Mouse (Mus musculus) forebrain, embryonic 16.5 days (tissue): Measurements from ENCODE around the gene Fam198a. TPM values are rescaled to one million over a fixed set of nuclear protein-coding genes. Genes with fewer than 3 reads are reported as not detected.

Source experiments
- ATAC-seq: fragments of 200-750 bp; cut with Nextera tagmentation; 2 replicates; pipeline ENCODE4 v1.8.0; 2017; ENCODE audit warnings: mild to moderate bottlenecking, moderate library complexity
- H3K27ac ChIP-seq: fragments of 300-500 bp; sonication (generic); 2 replicates; pipeline ENCODE4 v1.5.1; 2014; ENCODE audit warnings: low read length, control low read depth
- H3K27me3 ChIP-seq: fragments of 300-500 bp; sonication (generic); replicated peaks from 2 replicates; pipeline ENCODE4 v1.6.1; 2014; ENCODE audit warnings: low read length; ENCODE audit not compliant: control insufficient read depth, insufficient read depth
- H3K36me3 ChIP-seq: fragments of 300-500 bp; sonication (generic); 2 replicates; pipeline ENCODE4 v1.6.1; 2014; ENCODE audit not compliant: control insufficient read depth, insufficient read depth
- H3K4me1 ChIP-seq: fragments of 300-500 bp; sonication (generic); replicated peaks from 2 replicates; pipeline ENCODE4 v1.6.1; 2014; ENCODE audit warnings: low read length; ENCODE audit not compliant: control insufficient read depth, insufficient read depth
- H3K4me2 ChIP-seq: fragments of 300-500 bp; sonication (generic); 2 replicates; pipeline ENCODE4 v1.6.1; 2014; ENCODE audit warnings: mild to moderate bottlenecking, low read length, control low read depth
- H3K4me3 ChIP-seq: fragments of 300-500 bp; sonication (generic); replicated peaks from 2 replicates; pipeline ENCODE4 v1.5.1; 2014; ENCODE audit warnings: mild to moderate bottlenecking, low read length, control low read depth
- H3K9ac ChIP-seq: fragments of 300-500 bp; sonication (generic); replicated peaks from 2 replicates; pipeline ENCODE4 v1.6.1; 2014; ENCODE audit warnings: low read depth, low read length, control low read depth
- H3K9me3 ChIP-seq: fragments of 300-500 bp; sonication (generic); 2 replicates; pipeline ENCODE4 v1.6.1; 2016; ENCODE audit warnings: low read length; ENCODE audit not compliant: control insufficient read depth
- WGBS: fragments of 180-500 bp; shearing (Covaris S2); extraction: QIAGEN DNeasy Blood & Tissue Kit; methylation state at CpG from one replicate; pipeline ENCODE4 v1.1.7; 2014; 5-methylcytosine and 5-hydroxymethylcytosine counted together
- polyA plus RNA-seq: library from polyadenylated mRNA; unstranded; fragments of >200 nt; fragmentation: Nextera tagmentation; extraction: Ambion mirVana; gene quantifications from 2 replicates; pipeline ENCODE4 v1.2.1, GENCODE M21; 2015

The Fam198a gene
- polyA plus RNA-seq, 1 experiment from 2014 or later, result 1.8 TPM

DNA sequence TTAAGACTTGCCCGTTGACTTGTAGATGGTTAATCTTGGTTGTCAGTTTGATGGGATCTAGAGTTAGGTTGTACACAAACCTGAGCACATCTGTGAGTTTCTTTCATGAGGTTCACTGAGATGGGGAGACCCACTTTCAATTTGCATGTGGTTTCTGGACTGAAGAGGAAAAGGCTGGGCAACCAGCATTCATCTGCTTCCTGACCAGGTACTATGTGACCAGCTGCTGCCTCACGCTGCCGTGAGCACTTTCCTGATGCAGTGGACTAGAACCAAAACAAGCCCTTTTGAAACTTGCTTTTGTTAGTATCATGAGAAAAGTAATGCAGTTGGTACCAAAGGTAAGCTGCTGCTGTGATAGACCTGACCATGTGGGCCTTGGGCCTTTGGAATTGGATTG lies 7.8 kb upstream of the Fam198a start:
- H3K4me3 ChIP-seq, result no peak overlapping the region
- no peaks in the 10 kb centered on the region for H3K4me1 ChIP-seq
- no peak for ATAC-seq
- 92% methylated on average over 3 of the region's 3 CpGs for WGBS
- H3K36me3 ChIP-seq, result no peaks in the 10 kb centered on the region
- no peak overlapping the region for H3K4me2 ChIP-seq
- no peaks in the 10 kb centered on the region for H3K9me3 ChIP-seq
- H3K27ac ChIP-seq, result no peak overlapping the region
- H3K27me3 ChIP-seq, result no peaks in the 10 kb centered on the region
- H3K9ac ChIP-seq, result no peak overlapping the region

DNA sequence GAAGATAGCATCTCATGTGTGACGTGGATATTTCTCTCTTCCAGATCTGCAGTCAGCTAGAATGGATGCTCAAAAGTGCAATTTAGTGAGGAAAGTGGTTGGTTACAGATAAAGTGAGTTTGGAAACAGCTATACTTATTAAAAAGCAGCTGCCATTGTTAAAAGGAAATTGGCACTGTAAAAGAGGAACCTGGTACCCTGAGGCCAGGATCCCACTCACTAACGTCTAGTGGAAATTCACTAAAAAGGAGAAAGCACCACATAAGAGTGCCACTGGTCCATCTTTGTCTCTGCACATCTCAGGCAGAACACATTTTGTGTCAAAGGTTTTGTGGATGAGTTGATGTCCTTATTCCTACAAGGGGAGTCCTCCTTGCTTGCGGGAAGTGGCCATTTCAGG lies 7.2 kb upstream of the Fam198a start:
- Histone ChIP-seq H3K9me3 (no peaks in the 10 kb centered on the region), H3K9ac (no peak overlapping the region), H3K4me2 (no peak overlapping the region), H3K36me3 (no peaks in the 10 kb centered on the region), H3K27me3 (no peaks in the 10 kb centered on the region), H3K4me1 (no peaks in the 10 kb centered on the region), H3K27ac (no peak overlapping the region), H3K4me3 (no peak overlapping the region)
- WGBS, result 82% methylated on average over 3 of the region's 3 CpGs
- no peak for ATAC-seq

DNA sequence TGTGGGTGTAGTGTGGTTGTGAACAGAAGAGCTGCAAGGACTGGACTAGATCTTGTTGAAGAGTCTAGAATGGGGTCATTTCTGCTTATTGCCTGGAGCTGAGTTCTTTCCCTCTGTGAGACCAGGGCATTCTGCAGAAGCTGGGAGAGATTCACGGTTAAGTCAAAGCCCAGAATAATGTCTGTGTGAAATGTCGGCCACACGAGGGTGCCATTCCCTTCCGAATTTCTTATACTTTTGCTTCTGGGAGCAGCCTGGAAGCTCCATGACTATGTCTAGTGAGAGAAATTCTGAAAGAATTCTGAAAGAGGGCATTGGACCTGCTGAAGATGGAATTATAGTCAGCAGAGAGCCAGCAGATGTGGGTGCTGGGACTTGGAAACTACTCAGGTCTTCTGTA lies 3.0 kb upstream of the Fam198a start:
- H3K4me1 ChIP-seq, result peaks cover 11% of the 10 kb centered on the region
- H3K9me3 ChIP-seq, result no peaks in the 10 kb centered on the region
- H3K27me3 ChIP-seq, result no peaks in the 10 kb centered on the region
- no peak overlapping the region for H3K4me3 ChIP-seq
- H3K4me2 ChIP-seq, result no peak overlapping the region
- WGBS, result 5% methylated on average over 4 of the region's 4 CpGs
- no peak overlapping the region for H3K9ac ChIP-seq
- ATAC-seq, result no peak
- no peaks in the 10 kb centered on the region for H3K36me3 ChIP-seq
- H3K27ac ChIP-seq, result no peak overlapping the region

DNA sequence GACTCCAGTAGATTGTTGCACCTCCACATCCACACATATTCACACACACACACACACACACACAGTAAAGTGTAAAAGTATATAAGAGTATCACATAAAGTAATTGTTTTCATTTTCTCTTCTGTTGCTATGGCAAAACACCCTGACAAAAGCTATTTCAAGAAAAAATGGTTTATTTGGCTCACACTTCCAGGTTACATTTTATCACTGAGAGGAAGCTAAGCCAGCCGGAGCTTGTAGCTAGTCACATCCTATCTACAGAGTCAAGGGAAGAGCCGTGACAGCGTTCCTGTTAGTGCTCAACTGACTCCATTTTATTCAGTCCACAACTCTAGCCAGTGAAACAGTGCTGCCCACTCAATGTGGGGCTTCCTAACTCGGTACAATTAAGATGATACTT lies 2.4 kb upstream of the Fam198a start:
- no peak for ATAC-seq
- Histone ChIP-seq H3K9ac (no peak overlapping the region), H3K27ac (no peak overlapping the region), H3K9me3 (no peaks in the 10 kb centered on the region), H3K36me3 (no peaks in the 10 kb centered on the region), H3K4me1 (peaks cover 11% of the 10 kb centered on the region), H3K4me3 (no peak overlapping the region), H3K4me2 (no peak overlapping the region), H3K27me3 (no peaks in the 10 kb centered on the region)
- WGBS, result 81% methylated on average over 4 of the region's 4 CpGs

DNA sequence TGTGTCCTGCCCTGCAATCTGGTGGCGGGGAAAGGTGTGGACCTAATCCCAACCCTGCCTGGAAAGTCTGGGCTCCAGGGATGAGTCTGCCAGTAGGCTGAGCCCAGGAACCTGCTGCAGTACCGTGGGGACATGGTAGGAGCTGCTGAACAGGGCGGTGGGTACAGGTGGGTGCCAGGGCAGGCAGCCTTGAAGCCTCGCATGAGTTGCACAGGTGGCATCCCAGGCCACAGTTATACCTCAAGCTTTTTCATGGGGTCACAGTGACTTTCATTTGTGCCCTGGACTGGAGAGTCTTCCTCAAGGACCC lies 281 bp downstream of the Fam198a start:
- Histone ChIP-seq H3K27ac (no peak overlapping the region), H3K27me3 (no peaks in the 10 kb centered on the region), H3K9ac (peak overlapping the region; percentile 35; the same call in 1 of the 2 replicates), H3K4me1 (peaks cover 11% of the 10 kb centered on the region), H3K4me3 (peak overlapping the region; percentile 21; the same call in 1 of the 2 replicates), H3K9me3 (no peaks in the 10 kb centered on the region), H3K4me2 (peak overlapping the region; percentile 47), H3K36me3 (no peaks in the 10 kb centered on the region)
- ATAC-seq, result no peak; the same call in 1 of the 2 replicates
- WGBS, result 21% methylated on average over 4 of the region's 4 CpGs

DNA sequence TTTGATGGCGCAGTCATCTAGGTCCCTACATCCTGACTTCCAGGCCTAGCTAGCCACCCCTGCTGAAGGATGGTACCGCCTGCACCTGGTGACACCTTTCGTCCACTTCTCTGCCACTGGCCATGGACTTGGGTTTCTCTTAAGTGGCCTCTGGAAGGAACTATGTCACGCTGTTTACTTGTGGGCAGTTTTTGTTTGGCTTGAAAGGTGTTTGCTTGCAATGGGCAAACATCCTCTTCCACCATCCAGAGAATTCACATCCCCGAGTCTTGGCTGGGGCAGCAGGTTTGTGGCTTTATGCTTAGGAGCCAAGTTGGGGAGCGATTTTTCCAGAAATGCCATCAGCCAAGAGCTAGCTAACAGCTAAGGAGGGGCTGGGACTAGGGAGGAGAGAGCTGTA lies 1.8 kb downstream of the Fam198a start:
- Histone ChIP-seq H3K27me3 (no peaks in the 10 kb centered on the region), H3K36me3 (no peaks in the 10 kb centered on the region), H3K4me2 (no peak overlapping the region), H3K9me3 (no peaks in the 10 kb centered on the region), H3K27ac (no peak overlapping the region), H3K4me3 (no peak overlapping the region), H3K4me1 (peaks cover 11% of the 10 kb centered on the region), H3K9ac (no peak overlapping the region)
- ATAC-seq, result no peak
- WGBS, result 87% methylated on average over 6 of the region's 6 CpGs

DNA sequence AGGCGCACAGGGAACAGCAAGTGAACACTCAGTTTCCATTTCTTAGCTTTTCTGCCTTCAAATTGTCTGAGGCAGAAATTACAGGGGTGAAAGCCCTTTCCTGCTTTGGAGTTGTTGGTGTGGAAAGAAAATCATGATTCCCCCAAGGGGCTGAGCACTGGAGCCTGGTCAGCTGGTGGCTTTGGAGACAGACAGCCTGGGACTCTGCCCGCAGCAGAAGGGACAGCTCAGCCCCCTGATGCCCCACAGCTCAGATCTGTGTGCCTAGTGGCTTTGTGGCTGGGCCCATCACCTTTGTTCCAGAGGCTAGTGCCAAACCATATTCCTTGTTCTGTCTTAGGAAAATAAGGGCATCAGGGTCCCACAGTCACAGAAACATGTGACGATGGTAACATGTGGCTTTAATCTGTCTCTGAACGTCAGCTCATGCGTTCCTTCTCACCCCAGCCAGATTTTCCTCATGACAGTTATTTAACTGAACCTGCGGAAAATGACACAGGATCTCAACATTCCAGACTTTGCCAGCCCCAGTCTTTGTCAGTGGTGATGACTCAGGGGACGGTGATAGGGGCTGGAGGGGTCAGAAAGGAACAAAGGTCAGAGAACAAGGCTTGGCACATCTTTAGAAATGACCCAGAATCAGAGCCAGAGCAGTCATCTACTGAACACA lies 9.3 kb downstream of the Fam198a start:
- no peaks in the 10 kb centered on the region for H3K27me3 ChIP-seq
- no peak overlapping the region for H3K4me3 ChIP-seq
- no peaks in the 10 kb centered on the region for H3K4me1 ChIP-seq
- ATAC-seq, result no peak
- H3K4me2 ChIP-seq, result no peak overlapping the region
- no peaks in the 10 kb centered on the region for H3K36me3 ChIP-seq
- H3K27ac ChIP-seq, result no peak overlapping the region
- no peak overlapping the region for H3K9ac ChIP-seq
- no peaks in the 10 kb centered on the region for H3K9me3 ChIP-seq
- WGBS, result 61% methylated on average over 7 of the region's 7 CpGs

DNA sequence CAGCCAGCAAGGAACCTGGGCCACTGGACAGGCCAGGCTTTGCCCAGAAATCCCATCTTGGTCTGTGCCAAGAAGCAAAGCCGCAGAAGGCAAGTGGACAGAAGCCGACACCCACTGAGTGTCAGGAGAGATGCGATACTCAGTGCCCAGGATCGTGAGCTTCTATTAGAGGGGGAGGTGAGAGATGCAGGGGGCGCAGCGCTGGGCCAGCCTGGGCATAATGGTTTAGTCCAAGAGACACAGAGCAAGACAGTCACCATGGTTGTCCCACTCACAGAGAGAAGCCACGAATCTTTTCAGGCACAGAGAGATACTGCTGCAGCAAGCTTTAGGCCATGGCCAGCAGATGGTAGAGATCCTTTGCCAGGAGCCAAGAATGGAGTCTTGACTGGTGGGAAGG lies 14.2 kb downstream of the Fam198a start:
- 91% methylated on average over 7 of the region's 7 CpGs for WGBS
- ATAC-seq, result no peak

DNA sequence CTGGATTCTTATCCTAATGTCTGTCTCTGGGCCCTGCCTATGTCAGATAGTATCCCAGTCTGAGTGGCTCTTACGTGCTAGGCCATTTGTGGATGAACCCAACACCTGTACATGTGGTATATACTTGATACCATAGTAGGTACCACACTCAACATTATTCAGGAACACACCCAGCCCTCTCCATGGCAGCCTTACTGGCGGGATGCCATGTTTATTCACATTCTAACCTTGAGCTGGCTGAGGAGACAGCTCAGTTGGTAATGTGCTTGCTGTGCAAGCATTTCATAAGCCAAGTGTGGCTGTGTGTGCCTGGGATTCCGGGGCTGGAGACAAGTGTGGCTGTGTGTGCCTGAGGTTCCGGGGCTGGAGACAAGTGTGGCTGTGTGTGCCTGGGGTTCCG lies 17.5 kb downstream of the Fam198a start:
- Histone ChIP-seq H3K4me1 (no peaks in the 10 kb centered on the region; the same call in 1 of the 2 replicates), H3K27ac (no peak overlapping the region), H3K27me3 (no peaks in the 10 kb centered on the region), H3K4me3 (no peak overlapping the region), H3K36me3 (no peaks in the 10 kb centered on the region), H3K4me2 (no peak overlapping the region), H3K9me3 (no peaks in the 10 kb centered on the region), H3K9ac (no peak overlapping the region)
- no peak for ATAC-seq
- 72% methylated on average over 5 of the region's 5 CpGs for WGBS

More for the DNA sequence above, 14.2 kb downstream of the Fam198a start:
- no peaks in the 10 kb centered on the region for H3K36me3 ChIP-seq
- H3K4me1 ChIP-seq, result no peaks in the 10 kb centered on the region; the same call in 1 of the 2 replicates
- no peak overlapping the region for H3K4me3 ChIP-seq
- no peak overlapping the region for H3K27ac ChIP-seq
- no peak overlapping the region for H3K4me2 ChIP-seq
- no peak overlapping the region for H3K9ac ChIP-seq
- no peaks in the 10 kb centered on the region for H3K27me3 ChIP-seq
- no peaks in the 10 kb centered on the region for H3K9me3 ChIP-seq

DNA sequence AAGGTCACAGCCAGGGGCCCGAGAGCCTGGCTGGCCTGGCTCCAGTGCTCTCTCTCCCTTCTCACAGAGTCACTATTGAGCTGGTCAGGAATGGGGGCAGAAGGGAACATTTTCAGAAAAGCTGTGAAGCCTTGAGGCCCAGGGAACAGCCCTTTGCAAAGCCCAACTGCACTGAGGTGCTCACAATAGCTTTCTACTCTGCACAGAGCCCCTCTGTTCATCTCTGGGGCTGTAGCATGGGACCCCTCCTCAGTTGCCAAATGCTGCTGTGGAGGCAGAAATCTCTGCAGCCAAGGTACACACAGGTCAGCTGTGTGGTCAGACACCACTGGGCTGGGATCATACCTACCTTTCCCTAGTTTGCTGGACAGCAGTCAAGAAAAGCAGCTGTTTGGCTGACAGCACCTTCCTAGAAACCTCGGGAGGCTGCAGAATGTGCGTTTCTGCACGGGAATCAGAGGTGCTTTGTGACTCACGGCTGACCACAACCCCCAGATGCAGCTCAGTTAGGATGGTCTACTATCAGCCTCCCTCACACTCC lies 19.1 kb downstream of the Fam198a start:
- H3K36me3 ChIP-seq, result no peaks in the 10 kb centered on the region
- no peak overlapping the region for H3K4me3 ChIP-seq
- H3K9ac ChIP-seq, result no peak overlapping the region
- peaks cover 5% of the 10 kb centered on the region for H3K4me1 ChIP-seq
- H3K9me3 ChIP-seq, result no peaks in the 10 kb centered on the region
- no peak overlapping the region for H3K4me2 ChIP-seq
- WGBS, result 57% methylated on average over 5 of the region's 5 CpGs
- ATAC-seq, result no peak
- H3K27me3 ChIP-seq, result no peaks in the 10 kb centered on the region
- H3K27ac ChIP-seq, result no peak overlapping the region
